Mouse (Mus musculus) stomach, postnatal 0 days (tissue): ENCODE measurements at regions not wholly inside any gene's neighbourhood (a gene's known extent, or its start where the extent isn't known, plus 50 kb on each side); places are given as distances from the start of the nearest gene placed in this dataset.
"Not testable (repeated sequence)": the region's sequence is repeated elsewhere in the genome, so short reads cannot be mapped to it uniquely, and the experiment has no call there.

Source experiments
- ATAC-seq: fragments of 200-750 bp; cut with Nextera tagmentation; 2 replicates; pipeline ENCODE4 v1.8.0; 2017; ENCODE audit not compliant: low FRiP score, low TSS enrichment
- DNase-seq: peaks from one replicate; pipeline ENCODE4 v3.0.0-alpha.2; 2016; ENCODE audit warnings: low spot score
- H3K27ac ChIP-seq: fragments of 300-500 bp; sonication (generic); replicated peaks from 2 replicates; pipeline ENCODE4 v1.5.1; 2014; ENCODE audit warnings: mild to moderate bottlenecking, control low read depth
- H3K27me3 ChIP-seq: fragments of 300-500 bp; sonication (generic); 2 replicates; pipeline ENCODE4 v1.6.1; 2014; ENCODE audit warnings: low read length; ENCODE audit not compliant: control insufficient read depth, insufficient read depth
- H3K36me3 ChIP-seq: fragments of 300-500 bp; sonication (generic); 2 replicates; pipeline ENCODE4 v1.6.1; 2014; ENCODE audit warnings: low read length, mixed read lengths; ENCODE audit not compliant: control insufficient read depth, insufficient read depth
- H3K4me1 ChIP-seq: fragments of 300-500 bp; sonication (generic); replicated peaks from 2 replicates; pipeline ENCODE4 v1.6.1; 2014; ENCODE audit warnings: antibody characterized with exemption; ENCODE audit not compliant: control insufficient read depth, insufficient read depth
- H3K4me2 ChIP-seq: fragments of 300-500 bp; sonication (generic); replicated peaks from 2 replicates; pipeline ENCODE4 v1.6.1; 2014; ENCODE audit warnings: low read depth, mild to moderate bottlenecking, control low read depth, moderate library complexity
- H3K4me3 ChIP-seq: fragments of 300-500 bp; sonication (generic); 2 replicates; pipeline ENCODE4 v1.5.1; 2014; ENCODE audit warnings: low read depth, low read length, control low read depth
- H3K9ac ChIP-seq: fragments of 300-500 bp; sonication (generic); 2 replicates; pipeline ENCODE4 v1.6.1; 2014; ENCODE audit warnings: mild to moderate bottlenecking, low read length, control low read depth, mixed read lengths
- H3K9me3 ChIP-seq: fragments of 300-500 bp; sonication (generic); 2 replicates; pipeline ENCODE4 v1.6.1; 2016; ENCODE audit warnings: low read length; ENCODE audit not compliant: control insufficient read depth
- CTCF ChIP-seq: IDR thresholded peaks from 2 replicates; pipeline ENCODE4 v1.5.1; 2016; ENCODE audit warnings: antibody characterized with exemption, low read depth, mild to moderate bottlenecking, moderate library complexity
- EP300 ChIP-seq: optimal IDR thresholded peaks from 2 replicates; pipeline ENCODE3; 2016; ENCODE audit warnings: antibody characterized with exemption
- WGBS: fragments of 180-500 bp; shearing (Covaris S2); extraction: QIAGEN DNeasy Blood & Tissue Kit; methylation state at CpG from one replicate; pipeline ENCODE4 v1.1.7; 2014; 5-methylcytosine and 5-hydroxymethylcytosine counted together

GRCm38 (mm10) chr3:129421620-129422239 is 89.2 kb upstream of the Enpep start:
- 43% methylated on average over 8 of the region's 10 CpGs for WGBS
- H3K36me3 ChIP-seq, H3K9ac ChIP-seq, H3K4me2 ChIP-seq, H3K4me3 ChIP-seq, H3K27ac ChIP-seq, H3K9me3 ChIP-seq, H3K27me3 ChIP-seq, H3K4me1 ChIP-seq: not testable (repeated sequence)
- DNase-seq: peak; percentile 45
- peak; percentile 86 for TF ChIP-seq CTCF
- ATAC-seq: peak; percentile 32; the same call in 1 of the 2 replicates

GRCm38 (mm10) chr3:129428750-129429149 is 96.2 kb upstream of the Enpep start:
- Histone ChIP-seq H3K4me3 (no peak overlapping the region), H3K27me3 (no peaks in the 10 kb centered on the region), H3K9me3 (no peaks in the 10 kb centered on the region), H3K27ac (no peak overlapping the region), H3K4me2 (no peak overlapping the region), H3K9ac (no peak overlapping the region), H3K4me1 (no peaks in the 10 kb centered on the region), H3K36me3 (no peaks in the 10 kb centered on the region)
- 65% methylated on average over 2 of the region's 2 CpGs for WGBS
- DNase-seq (no peak), ATAC-seq (no peak; the same call in 1 of the 2 replicates)
- TF ChIP-seq CTCF (no peak), EP300 (no peak)

- Histone ChIP-seq H3K27me3 (no peaks in the 10 kb centered on the region), H3K27ac (no peak overlapping the region), H3K9ac (no peak overlapping the region), H3K36me3 (no peaks in the 10 kb centered on the region), H3K9me3 (no peaks in the 10 kb centered on the region), H3K4me1 (no peaks in the 10 kb centered on the region), H3K4me2 (no peak overlapping the region), H3K4me3 (no peak overlapping the region)
- WGBS: 31% methylated on average over 8 of the region's 8 CpGs
- DNase-seq (peak; percentile 69), ATAC-seq (peak; percentile 88)
- TF ChIP-seq EP300: no peak
- peak; percentile 55 for TF ChIP-seq CTCF
These were observed 96.9 kb upstream of the Enpep start for GRCm38 (mm10) chr3:129429161-129430111.

- Histone ChIP-seq H3K9me3 (no peaks in the 10 kb centered on the region), H3K27me3 (no peaks in the 10 kb centered on the region), H3K27ac (no peak overlapping the region), H3K4me3 (no peak overlapping the region), H3K36me3 (no peaks in the 10 kb centered on the region), H3K9ac (no peak overlapping the region), H3K4me1 (no peaks in the 10 kb centered on the region), H3K4me2 (no peak overlapping the region)
- 71% methylated on average over 11 of the region's 11 CpGs for WGBS
- no peak for DNase-seq
- ATAC-seq: no peak
- TF ChIP-seq EP300: no peak
- TF ChIP-seq CTCF: 0 out of 2 replicates have a peak, but pooled peaks have one; percentile 17
These were observed 98.1 kb upstream of the Elovl6 start for GRCm38 (mm10) chr3:129434056-129434455.

GRCm38 (mm10) chr3:129437687-129438086 is 94.5 kb upstream of the Elovl6 start:
- no peak overlapping the region for H3K9ac ChIP-seq
- no peak overlapping the region for H3K4me2 ChIP-seq
- DNase-seq: no peak
- H3K27ac ChIP-seq: no peak overlapping the region
- WGBS: 76% methylated on average over 6 of the region's 6 CpGs
- H3K27me3 ChIP-seq: no peaks in the 10 kb centered on the region
- no peaks in the 10 kb centered on the region for H3K4me1 ChIP-seq
- ATAC-seq: no peak
- TF ChIP-seq CTCF: no peak
- TF ChIP-seq EP300: no peak
- H3K4me3 ChIP-seq: no peak overlapping the region
- H3K36me3 ChIP-seq: no peaks in the 10 kb centered on the region
- no peaks in the 10 kb centered on the region for H3K9me3 ChIP-seq

- TF ChIP-seq CTCF: no peak
- no peak for TF ChIP-seq EP300
- no peak overlapping the region for H3K4me3 ChIP-seq
- H3K4me2 ChIP-seq: no peak overlapping the region
- no peak overlapping the region for H3K9ac ChIP-seq
- H3K36me3 ChIP-seq: no peaks in the 10 kb centered on the region
- H3K27ac ChIP-seq: no peak overlapping the region
- no peak for ATAC-seq
- H3K27me3 ChIP-seq: no peaks in the 10 kb centered on the region
- DNase-seq: no peak
- WGBS: 79% methylated on average over 5 of the region's 5 CpGs
- no peaks in the 10 kb centered on the region for H3K4me1 ChIP-seq
- H3K9me3 ChIP-seq: no peaks in the 10 kb centered on the region
These were observed 89.4 kb upstream of the Elovl6 start for GRCm38 (mm10) chr3:129442756-129443155.
